Mouse (Mus musculus) C2C12 (cell line): ENCODE measurements at regions not wholly inside any gene's neighbourhood (a gene's known extent, or its start where the extent isn't known, plus 50 kb on each side); places are given as distances from the start of the nearest gene placed in this dataset.

Source experiments
- CEBPB ChIP-seq: IDR thresholded peaks from one replicate; pipeline ENCODE4 v1.6.1; 2011; ENCODE audit warnings: low read depth, mild to moderate bottlenecking, control low read depth, moderate library complexity
- CTCF ChIP-seq: IDR thresholded peaks from one replicate; pipeline ENCODE4 v1.5.1; 2011; ENCODE audit not compliant: control insufficient read depth, insufficient read depth, insufficient read length
- FOSL1 ChIP-seq: IDR thresholded peaks from one replicate; pipeline ENCODE4 v1.8.0; 2011; ENCODE audit warnings: mild to moderate bottlenecking, low read length; ENCODE audit not compliant: poor library complexity, insufficient read depth, severe bottlenecking
- MAX ChIP-seq: IDR thresholded peaks from one replicate; pipeline ENCODE4 v1.6.1; 2011; ENCODE audit warnings: mild to moderate bottlenecking, control low read depth
- MYOD1 ChIP-seq: IDR thresholded peaks from one replicate; pipeline ENCODE4 v1.6.1; 2011; ENCODE audit warnings: low read depth; ENCODE audit not compliant: control insufficient read depth, insufficient read length
- USF1 ChIP-seq: IDR thresholded peaks from one replicate; pipeline ENCODE4 v1.6.1; 2011; ENCODE audit warnings: low read depth, mild to moderate bottlenecking, control low read depth, moderate library complexity

DNA sequence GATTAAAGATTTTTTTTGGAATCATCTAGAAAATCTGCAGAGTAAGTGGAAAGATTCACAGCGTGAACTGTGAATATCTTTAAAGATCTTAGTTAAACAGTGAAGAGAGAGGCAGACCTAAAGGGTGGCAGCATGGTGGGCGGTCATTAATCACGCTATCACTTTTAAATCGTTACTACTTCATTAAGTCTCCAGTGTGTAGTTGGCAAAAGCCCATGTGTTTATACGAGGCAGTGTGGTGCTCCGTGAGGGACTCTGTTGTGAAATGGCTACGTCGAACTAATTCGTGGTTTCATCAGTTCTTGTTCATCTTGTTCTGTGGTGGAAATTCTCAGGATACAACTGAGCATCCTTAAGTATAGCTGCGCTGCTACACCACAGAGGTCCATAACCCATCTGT lies 188.2 kb upstream of the Sox9 start:
- no peak for TF ChIP-seq CTCF
- TF ChIP-seq USF1 = no peak
- TF ChIP-seq MAX = no peak
- TF ChIP-seq CEBPB = no peak
- TF ChIP-seq FOSL1 = no peak
- TF ChIP-seq MYOD1 = no peak
